Mouse (Mus musculus): ENCODE data around the gene Pgm5.
A peak's percentile ranks its signal among the peaks of the same experiment; 100 is the strongest.
"Not testable (repeated sequence)": the region's sequence is repeated elsewhere in the genome, so short reads cannot be mapped to it uniquely, and the experiment has no call there.

The Pgm5 gene

DNA sequence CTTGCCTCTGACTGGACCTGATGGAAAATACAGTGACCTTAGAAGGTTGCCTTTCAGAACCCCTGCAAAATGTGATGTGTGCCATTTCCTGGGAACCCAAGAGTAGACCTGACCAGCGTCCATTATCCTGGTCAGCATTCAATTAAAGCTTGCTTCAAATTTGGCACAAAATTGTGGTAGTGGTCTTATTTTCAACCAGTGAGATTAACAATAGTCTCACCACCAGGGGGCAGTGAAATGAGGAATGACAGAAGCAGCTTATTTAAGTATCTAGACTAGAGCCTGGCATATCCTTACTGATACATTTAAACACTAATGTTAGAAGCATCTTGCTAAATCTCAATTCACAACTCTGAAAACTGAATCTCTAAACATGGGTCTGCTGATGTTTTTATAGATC lies 156.3 kb downstream of the Pgm5 start:
- DNase-seq (ENCODE audit: low read depth) = peak; percentile 25

DNA sequence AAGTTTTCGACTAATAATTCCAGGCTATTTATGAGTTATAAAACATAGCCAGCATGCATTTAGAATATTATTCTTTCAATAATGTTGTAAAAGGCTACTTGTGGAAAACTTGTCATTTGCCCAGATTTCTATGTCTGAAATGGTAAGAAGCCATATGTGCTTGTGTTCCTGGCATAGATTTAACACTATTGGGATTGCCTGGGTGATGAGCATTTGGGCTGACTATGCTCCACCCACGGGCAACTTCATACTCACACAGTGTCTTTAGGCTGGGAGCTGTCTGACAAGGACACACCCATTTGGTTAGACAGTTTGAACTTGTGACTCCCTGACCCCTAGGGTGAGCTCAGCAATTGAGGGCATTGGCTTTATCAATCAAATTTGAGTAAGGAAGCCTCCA lies 157.3 kb downstream of the Pgm5 start:
- no peak for DNase-seq (ENCODE audit: low read depth)

DNA sequence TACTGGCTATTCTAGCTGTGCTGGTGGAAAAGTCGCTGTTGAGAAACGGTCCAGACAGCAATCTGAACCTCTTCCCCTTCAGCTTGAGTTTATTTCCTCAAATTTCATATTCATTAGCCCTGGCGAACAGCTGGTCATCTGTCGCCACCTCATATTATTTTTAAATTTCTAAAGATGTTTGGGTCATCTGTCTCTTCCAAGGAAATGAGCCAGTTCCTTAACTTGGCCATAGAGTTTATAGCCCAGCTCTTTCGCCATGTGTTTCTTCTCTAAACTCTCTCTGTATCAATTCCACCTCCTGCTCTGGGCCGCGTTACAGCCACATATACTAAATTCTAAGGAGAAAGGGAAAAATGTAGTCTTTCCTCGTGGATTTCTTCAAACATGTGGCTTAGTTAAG lies 158.0 kb downstream of the Pgm5 start:
- DNase-seq (ENCODE audit: low read depth) = no peak

DNA sequence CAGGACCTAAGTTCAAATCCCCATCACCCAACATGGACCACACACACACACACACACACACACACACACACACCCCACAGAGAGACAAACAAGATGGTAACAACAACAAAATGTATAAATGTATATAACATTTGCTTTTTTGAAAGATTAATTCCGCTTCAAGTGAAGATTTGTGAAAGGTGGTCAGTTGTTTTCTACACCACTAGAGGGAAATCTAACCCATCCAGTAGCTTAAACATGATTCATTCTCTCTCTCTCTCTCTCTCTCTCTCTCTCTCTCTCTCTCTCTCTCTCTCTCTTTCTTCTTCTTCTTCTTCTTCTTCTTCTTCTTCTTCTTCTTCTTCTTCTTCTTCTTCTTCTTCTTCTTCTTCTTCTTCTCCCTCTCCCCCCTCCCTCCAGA lies 158.5 kb downstream of the Pgm5 start:
- not testable (repeated sequence) for DNase-seq (ENCODE audit: low read depth)

DNA sequence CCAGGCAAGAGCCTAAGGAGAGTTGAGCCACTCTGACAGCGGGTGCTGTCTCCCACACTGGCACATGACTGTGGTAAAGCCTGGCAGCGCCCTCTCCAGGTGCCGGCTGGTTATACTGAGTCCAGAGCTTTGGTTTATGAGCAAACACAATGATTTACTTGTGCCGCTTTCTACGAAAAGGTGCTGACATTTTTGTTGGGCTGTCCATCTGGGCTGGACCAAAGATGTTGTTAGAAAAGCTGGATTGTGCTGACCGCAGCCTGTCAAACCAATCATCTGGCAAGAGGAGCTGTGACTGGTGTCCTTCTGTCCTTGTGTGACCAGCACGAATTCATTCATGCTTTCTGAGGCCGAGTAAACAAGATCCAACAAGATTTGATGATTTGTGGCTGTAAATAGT lies 159.9 kb downstream of the Pgm5 start:
- no peak for DNase-seq (ENCODE audit: low read depth)

DNA sequence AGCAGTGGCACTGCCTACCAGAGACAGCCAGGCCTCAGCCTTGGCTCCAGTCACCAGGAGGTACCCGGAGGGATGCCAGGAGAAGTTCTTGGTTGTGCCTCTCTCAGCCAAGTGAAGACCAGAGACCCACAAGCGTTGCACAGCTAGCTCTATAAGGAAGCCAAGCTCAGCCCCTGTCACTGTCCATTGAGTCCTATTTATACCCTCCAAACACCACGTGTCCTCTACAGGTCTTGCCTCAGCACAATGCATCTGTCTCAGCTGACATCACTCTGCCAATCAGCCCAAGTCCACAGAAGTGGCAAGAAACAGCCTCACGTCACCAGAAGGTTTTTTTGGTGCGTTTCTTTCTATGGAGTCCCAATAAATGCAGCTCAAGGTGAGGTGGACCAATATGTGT lies 161.0 kb downstream of the Pgm5 start:
- no peak for DNase-seq (ENCODE audit: low read depth)

DNA sequence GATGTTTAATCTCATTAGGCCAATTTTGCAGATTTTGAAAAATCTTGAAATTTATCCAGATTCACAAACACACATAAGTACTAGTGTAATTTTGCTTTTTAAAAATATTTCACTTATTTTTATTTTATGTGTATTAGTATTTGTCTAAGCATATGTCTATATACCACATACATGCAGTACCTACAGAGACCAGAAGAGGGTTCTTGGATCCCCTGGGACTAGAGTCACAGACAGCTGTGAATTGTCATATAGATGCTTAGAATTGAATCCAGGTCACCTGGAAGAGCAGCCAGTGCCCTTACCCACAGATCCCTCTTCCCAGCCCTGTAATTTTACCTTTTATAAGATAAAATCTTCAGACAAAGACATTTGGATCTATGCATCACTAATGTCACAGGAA lies 161.7 kb downstream of the Pgm5 start:
- no peak for DNase-seq (ENCODE audit: low read depth)

DNA sequence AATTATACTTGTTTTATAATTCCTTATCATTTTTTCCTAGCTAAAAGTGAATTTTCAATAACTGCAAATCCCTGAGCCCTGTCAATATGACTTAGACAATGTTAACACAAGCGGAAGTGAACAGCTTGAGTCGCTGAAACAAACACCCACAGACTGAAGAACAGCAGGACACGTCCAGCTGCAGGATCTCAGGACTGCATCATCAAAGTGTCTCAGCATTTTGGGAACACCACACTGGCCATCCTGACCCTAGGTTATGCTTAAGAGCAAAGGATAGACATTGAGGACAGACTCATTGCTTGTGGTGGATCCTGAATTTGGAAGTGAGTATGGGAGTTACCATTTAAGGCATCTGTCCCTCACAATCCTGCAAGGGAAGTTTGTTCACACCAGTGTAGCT lies 162.5 kb downstream of the Pgm5 start:
- no peak for DNase-seq (ENCODE audit: low read depth)

DNA sequence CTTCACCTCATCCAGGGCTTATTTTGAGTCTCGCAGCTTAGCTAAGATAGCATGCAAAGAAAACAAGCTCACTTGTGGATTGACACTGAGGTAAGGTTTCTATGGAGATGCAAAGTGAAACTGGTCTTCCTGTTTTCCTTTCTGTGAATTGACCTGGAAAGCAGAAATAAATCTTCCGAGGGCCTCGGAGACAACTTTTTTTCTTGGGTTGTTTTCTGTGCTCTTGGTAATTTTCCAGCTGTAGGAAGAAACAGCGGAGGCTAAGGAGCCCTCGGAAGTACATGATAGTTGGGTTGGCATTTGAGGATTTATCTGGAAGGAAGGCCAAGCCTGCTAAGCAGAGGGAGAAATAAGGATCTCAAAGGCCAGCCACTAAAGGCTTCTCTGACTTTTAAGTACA lies 163.0 kb downstream of the Pgm5 start:
- no peak for DNase-seq (ENCODE audit: low read depth)

DNA sequence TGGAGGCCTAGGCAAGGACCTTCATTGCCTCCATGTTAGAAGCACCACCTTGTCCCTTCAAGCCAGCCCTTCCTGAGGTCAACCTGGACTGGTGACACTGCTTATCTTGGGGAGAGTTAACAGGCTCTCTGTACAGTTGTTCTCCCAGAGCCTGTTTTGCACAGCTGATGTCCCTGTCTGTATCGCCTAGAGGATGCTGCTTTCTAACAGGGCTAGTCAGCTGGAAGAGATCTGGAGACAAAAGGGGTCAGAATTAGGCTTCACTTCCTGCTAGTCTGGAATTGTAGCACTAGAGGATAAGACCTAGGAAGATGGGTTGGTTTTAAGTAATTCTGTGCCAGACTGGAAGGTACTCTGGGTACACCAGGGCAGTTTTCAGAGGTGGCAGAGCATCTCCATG lies 163.7 kb downstream of the Pgm5 start:
- no peak for DNase-seq (ENCODE audit: low read depth)

DNA sequence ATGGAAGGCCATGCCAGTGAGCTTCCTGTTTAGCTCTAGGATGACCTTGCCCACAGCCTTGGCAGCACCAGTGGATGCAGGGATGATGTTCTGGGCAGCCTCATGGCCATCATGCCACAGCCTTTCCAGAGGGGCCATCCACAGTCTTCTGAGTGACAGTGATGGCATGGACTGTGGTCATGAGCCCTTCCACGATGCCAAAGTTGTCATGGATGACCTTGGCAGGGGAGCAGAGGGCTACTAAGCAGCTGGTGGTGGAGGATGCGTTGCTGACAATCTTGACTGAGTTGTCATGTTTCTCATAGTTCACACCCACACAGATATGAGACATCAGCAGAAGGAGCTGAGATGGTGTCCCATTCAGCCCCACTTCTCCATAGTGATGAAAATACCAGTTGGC lies 169.0 kb downstream of the Pgm5 start:
- DNase-seq (ENCODE audit: low read depth) = no peak

DNA sequence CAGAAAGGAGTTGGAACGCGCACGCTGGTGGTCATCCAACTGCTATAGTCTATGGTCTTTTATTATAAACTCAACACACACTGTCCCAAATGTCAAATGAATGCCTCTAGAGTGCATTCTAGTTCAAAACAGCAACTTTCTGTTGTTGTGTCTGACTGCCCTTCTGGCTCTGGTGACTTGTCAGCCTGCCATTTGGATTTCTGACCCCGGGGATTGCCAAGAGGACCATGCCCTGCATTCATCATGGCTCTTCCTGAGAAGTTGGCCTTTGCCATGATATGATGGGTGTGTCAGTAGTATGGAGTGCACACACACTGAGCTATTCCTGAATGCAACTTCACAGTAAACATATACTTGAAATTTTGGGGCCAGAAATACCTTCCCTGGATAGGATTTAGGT lies 172.1 kb downstream of the Pgm5 start:
- DNase-seq (ENCODE audit: low read depth) = no peak

DNA sequence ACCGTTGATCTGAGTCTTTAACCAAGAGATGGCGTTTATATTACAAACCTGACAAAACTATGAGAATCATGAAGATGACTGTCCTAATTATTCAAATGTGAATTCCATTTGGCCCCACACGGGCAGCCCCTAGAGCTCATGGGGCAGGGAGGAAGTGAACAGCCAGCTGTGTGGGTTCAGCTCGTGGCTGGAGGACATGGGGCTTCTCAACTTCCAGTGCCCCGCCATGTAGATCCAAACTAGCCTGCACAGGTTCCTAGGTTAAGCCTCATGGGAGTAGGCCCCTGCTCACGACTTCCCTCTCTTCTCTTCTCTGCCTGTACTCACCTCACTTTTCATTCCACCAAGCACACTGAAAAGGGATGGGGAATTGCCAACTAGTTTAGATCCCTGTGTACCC lies 173.3 kb downstream of the Pgm5 start:
- DNase-seq (ENCODE audit: low read depth) = no peak

DNA sequence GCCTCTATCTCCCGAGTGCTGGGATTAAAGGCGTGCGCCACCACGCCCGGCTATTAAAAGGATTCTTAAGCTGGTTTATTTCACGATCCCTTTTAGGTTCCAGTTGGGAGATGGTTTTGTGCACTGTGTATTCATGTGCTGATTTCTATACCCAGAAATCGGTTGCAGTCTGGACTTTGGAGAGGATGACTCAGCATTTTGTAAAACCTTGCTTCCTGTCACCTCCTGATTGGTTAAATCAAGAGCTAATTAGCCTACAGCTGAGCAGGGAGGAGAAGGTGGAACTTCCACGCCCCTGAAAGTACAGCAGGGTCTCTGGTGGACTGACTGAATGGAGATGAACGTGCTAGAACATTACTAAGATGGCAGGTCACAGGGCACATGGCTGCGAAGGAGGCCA lies 175.2 kb downstream of the Pgm5 start:
- DNase-seq (ENCODE audit: low read depth) = peak; percentile 17

DNA sequence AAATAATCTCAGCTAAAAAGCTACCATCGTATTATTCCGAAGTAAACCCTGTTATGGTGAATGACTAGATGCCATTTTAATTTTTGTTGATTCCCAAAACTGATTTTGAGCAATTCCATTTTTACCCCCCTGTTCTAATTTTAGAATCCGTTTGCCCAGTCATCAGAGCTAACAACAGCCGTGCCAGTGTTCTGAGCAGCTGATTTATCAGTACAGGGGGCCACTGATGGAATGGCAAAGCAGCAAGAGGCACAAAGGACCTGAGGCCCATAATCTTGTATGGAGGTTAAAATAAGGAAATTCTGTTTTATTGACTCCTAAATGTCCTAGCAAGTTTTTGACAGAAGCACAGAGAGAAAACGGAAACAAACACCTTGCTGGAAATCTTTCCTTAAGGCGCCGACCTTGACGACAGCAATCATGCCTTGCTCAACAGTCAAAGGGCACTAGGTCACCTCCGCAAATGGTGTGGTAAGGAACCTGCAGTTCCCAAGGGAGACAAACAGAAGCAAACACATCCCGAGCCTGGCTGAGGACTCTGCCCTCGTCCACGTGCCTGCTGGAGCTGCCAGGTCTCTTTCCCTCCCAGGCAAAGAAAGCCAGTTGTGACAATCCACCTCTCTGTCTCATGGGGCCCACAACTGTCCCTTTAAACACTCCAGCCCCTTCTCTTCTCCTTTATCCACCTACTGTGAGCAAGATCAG lies 178.5 kb downstream of the Pgm5 start:
- no peak for DNase-seq (ENCODE audit: low read depth)

DNA sequence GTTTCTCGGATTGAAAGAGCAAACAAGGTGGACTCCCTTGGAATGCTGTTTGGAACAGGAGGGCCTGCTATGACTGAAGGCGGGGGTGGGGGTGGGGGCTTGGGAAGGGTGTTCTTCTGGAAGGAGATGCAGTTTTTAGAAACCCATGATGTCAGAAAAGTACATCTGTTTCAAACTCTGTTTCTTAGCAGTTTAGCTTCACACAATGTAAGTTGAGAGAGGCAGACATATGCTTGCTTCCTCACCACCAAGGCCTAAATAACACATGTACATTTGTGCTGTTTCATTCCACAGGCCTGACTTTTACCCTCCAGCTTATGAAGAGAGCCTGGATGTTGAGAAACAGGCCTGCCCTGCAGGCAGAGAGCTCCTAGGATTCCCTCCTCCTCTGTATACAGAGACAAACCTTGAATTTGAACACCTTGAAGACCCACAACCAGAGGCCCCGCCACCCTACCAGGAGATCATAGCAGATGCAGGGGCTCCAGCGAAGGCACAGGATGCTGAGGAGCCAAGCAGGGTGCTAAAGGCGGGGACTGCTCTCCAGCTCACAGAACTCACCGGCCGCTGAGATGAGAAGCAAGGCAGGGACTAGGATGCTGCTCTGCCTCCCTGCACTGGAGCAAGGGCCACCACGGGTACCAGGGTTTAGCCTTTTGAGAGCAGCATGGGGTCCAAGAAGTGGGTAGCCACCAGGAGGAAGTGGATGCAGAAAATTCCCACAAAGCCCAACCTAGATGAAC lies 184.2 kb downstream of the Pgm5 start:
- no peak for DNase-seq (ENCODE audit: low read depth)

DNA sequence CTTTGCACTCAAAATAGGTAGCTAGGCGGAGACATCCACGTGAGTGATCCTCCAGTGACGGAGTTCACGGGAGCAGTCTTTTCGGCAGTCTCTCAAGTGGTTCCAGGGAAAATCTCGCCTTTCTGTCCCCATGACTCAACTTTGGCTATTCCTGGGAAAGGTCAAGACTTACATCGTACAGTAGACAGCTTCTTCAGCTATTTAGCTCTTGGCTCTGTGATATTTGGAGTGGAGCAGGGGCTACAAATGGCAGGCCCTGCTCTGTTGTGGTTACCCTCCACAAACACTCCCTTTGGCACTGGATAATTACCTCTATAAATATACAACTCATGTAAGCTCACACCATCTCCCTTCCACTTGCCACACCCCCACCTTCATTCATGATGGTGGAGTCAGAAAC lies 185.2 kb downstream of the Pgm5 start:
- no peak for DNase-seq (ENCODE audit: low read depth)

DNA sequence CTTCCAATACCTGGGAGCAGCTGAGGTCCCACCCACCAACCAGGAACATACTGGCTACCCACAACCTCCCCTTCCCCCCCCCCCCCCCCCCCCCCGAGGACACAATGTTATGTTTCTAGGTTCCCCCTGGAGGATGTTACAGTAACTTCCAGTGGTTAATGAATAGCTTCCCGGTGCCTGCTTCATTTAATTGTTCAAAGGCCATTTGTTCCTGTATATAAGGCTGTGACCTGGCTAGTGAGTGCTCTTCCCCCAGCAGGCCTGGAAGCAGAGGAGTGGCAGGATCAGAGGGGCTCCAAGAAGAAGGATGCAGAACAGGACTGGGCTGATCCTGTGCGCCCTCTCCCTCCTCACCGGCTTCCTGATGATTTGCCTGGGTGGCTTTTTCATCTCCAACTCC lies 187.9 kb downstream of the Pgm5 start, which contains the start of gene Tmem252:
TSS of gene Tmem252 (plus strand) at position 247 of the 400 bp plus-strand sequence.
- DNase-seq (ENCODE audit: low read depth) = no peak

DNA sequence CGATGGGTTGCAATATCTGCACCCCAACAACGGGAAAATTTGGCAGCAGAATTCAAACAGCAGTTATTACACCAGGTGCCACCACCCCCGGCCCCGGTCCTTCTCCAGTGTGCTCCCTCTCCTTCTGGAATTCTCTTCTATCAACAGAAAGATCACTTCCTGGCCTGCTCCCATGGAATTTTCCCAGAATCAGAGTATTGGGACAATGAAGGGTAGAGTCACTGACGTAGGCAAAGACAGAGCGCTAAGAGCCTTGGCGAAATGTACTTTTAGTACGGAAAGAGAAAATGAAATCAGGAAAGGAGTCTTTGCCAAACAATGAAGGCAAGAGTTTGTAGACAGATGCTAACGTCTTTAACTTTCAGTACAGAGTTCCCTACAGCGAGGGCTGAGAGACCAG lies 188.3 kb downstream of the Pgm5 start:
- DNase-seq (ENCODE audit: low read depth) = no peak

DNA sequence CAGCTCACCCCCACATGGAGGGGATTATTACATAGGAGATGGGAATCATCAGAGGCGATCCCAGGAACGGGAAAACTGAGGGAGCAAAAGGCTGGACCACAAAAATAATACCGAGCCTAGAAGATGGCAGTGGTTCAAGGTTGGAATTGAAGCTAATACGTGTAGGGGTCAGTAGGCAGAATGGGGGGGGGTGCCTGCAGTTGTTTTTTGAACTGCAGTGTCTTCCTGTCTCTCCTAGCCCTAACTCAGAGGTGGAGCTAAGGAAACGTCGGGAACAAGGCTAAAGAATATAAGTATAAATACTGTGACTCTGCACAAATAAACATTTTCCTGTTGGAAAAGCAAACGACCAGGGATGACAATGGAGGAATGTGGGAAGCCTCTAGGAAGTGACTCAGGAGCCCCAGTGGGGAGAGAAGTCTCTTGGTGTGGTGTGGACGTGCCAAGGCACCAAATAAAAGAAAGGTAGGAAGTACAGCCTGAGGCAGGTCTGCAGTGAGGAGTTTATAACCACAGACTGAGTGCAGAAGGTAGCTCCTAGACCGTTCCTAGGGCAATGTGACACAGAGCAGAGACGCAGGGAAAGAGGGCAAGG lies 189.2 kb downstream of the Pgm5 start:
- no peak for DNase-seq (ENCODE audit: low read depth)

DNA sequence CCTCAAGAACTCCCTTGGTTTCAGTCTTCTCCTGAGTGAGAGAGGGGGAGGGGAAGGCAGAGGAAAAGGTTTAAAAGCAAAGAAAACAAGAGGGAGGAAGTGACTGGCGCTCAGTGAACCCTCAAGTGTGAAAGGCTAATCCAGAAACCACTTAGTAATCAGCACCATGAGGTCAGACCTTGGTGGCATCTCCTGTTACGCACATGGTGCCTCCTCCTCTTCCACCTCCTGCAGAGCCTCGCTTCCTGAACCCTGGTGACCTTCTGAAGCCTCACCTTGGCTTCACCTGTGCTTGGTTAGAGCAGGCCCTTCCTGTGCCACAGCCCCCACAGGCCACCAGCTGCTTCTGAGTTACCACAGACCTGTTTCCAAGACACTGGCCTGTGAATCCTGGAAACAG lies 190.1 kb downstream of the Pgm5 start:
- peak; percentile 30 for DNase-seq (ENCODE audit: low read depth)

DNA sequence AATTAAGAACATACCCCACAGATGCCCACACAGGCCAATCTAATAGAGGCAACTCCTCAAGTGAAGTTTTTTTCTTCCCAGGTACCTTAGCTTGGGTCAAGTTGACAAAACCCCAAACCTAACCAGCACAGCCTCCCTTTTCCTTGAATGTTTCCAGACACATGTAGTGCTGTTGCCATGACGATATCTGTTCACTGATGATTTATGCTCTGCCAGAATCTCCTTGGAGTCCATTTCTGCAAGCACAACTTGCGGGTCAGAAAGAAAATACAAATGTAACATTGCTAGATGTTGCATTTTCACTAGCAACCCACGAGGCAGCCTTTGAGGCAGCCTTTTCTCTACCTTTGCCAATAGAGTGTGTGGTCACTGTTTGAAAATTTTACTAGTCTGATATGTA lies 194.1 kb downstream of the Pgm5 start:
- DNase-seq (ENCODE audit: low read depth) = no peak

DNA sequence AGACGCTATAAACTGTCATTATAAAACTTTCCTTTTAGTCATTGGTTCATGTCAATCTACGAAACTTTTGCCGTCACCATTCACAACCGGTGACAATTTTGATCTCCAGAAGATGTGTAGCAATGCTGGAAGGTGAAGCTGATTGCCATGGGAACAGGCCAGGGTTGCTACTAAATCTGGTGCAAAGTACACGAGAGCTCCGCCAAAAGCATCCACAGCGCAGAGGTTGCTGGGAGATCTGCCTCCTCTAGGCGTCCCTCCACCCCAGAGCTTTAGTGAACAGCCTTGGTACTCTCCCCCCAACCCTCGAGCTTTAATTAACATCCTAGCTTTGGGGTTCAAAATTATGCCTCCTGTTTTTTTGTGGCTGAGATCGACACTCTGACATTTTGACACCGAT lies 195.9 kb downstream of the Pgm5 start:
- DNase-seq (ENCODE audit: low read depth) = no peak

DNA sequence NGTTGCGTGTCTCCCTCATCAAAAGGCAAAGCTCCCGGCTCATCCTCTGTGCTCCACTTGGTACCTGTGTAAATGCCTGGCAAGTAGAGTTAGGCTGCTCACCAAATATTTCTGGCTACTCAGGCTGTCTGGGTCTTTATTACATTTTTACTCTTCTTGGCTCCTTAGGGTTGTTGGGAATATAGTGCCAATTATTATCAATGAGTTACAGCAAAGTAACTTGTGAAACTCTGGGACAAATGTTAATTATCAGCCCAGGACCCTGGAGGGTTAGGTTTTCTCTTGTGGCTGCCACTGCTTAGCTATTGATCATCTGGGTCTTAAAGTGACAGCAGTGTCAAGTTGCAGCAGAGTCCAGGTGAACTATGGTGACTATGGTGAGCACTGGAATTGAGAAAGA lies 199.3 kb downstream of the Pgm5 start:
- no peak for DNase-seq (ENCODE audit: low read depth)

Measured in 416B (cell line).